Mouse (Mus musculus) forebrain, embryonic 16.5 days (tissue): ENCODE results near the gene Rack1. TPM values are rescaled to one million over a fixed set of nuclear protein-coding genes. Genes with fewer than 3 reads are reported as not detected.
"Not testable (repeated sequence)": the region's sequence is repeated elsewhere in the genome, so short reads cannot be mapped to it uniquely, and the experiment has no call there.

Experiments used
- ATAC-seq: fragments of 200-750 bp; cut with Nextera tagmentation; 2 replicates; pipeline ENCODE4 v1.8.0; 2017; ENCODE audit warnings: mild to moderate bottlenecking, moderate library complexity
- H3K27ac ChIP-seq: fragments of 300-500 bp; sonication (generic); 2 replicates; pipeline ENCODE4 v1.5.1; 2014; ENCODE audit warnings: low read length, control low read depth
- H3K27me3 ChIP-seq: fragments of 300-500 bp; sonication (generic); replicated peaks from 2 replicates; pipeline ENCODE4 v1.6.1; 2014; ENCODE audit warnings: low read length; ENCODE audit not compliant: control insufficient read depth, insufficient read depth
- H3K36me3 ChIP-seq: fragments of 300-500 bp; sonication (generic); 2 replicates; pipeline ENCODE4 v1.6.1; 2014; ENCODE audit not compliant: control insufficient read depth, insufficient read depth
- H3K4me1 ChIP-seq: fragments of 300-500 bp; sonication (generic); replicated peaks from 2 replicates; pipeline ENCODE4 v1.6.1; 2014; ENCODE audit warnings: low read length; ENCODE audit not compliant: control insufficient read depth, insufficient read depth
- H3K4me2 ChIP-seq: fragments of 300-500 bp; sonication (generic); 2 replicates; pipeline ENCODE4 v1.6.1; 2014; ENCODE audit warnings: mild to moderate bottlenecking, low read length, control low read depth
- H3K4me3 ChIP-seq: fragments of 300-500 bp; sonication (generic); replicated peaks from 2 replicates; pipeline ENCODE4 v1.5.1; 2014; ENCODE audit warnings: mild to moderate bottlenecking, low read length, control low read depth
- H3K9ac ChIP-seq: fragments of 300-500 bp; sonication (generic); replicated peaks from 2 replicates; pipeline ENCODE4 v1.6.1; 2014; ENCODE audit warnings: low read depth, low read length, control low read depth
- H3K9me3 ChIP-seq: fragments of 300-500 bp; sonication (generic); 2 replicates; pipeline ENCODE4 v1.6.1; 2016; ENCODE audit warnings: low read length; ENCODE audit not compliant: control insufficient read depth
- WGBS: fragments of 180-500 bp; shearing (Covaris S2); extraction: QIAGEN DNeasy Blood & Tissue Kit; methylation state at CpG from one replicate; pipeline ENCODE4 v1.1.7; 2014; 5-methylcytosine and 5-hydroxymethylcytosine counted together
- polyA plus RNA-seq: library from polyadenylated mRNA; unstranded; fragments of >200 nt; fragmentation: Nextera tagmentation; extraction: Ambion mirVana; gene quantifications from 2 replicates; pipeline ENCODE4 v1.2.1, GENCODE M21; 2015

Rack1 gene
- polyA plus RNA-seq, 1 experiment from 2014 or later: 451 TPM

DNA sequence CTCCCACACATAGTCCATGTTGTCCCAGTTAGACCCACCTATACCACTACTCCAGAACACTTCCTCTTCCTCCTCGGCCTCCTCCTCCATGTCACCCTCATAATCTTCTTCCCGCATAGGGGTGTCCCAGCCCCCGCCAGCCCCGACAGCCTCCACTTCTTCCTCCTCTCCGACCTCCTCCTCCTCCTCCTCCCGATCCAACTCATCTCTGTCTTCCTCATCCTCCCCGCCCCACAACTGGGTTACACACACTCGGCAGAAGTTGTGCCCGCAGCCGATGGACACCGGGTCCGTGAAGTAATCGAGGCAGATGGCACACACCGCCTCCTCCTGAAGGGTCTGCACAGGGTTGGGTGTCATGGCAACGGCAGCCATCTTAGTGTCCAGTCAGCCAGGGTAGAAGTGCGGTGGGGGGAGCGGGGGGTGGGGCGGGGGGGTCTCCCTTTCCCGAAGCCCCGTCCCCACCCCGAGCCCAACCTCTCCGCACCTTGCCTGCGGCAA is 16.2 kb downstream of the Rack1 start:
- no peaks in the 10 kb centered on the region for H3K27me3 ChIP-seq
- H3K4me1 ChIP-seq: peaks cover 28% of the 10 kb centered on the region
- 2% methylated on average over 23 of the region's 23 CpGs for WGBS
- peak overlapping the region; percentile 80 for H3K9ac ChIP-seq
- peak overlapping the region; percentile 96; the same call in 1 of the 2 replicates for H3K27ac ChIP-seq
- peak overlapping the region; percentile 79 for H3K4me2 ChIP-seq
- peaks cover 5% of the 10 kb centered on the region for H3K36me3 ChIP-seq
- H3K9me3 ChIP-seq: no peaks in the 10 kb centered on the region
- peak; percentile 32 for ATAC-seq
- H3K4me3 ChIP-seq: peak overlapping the region; percentile 80

DNA sequence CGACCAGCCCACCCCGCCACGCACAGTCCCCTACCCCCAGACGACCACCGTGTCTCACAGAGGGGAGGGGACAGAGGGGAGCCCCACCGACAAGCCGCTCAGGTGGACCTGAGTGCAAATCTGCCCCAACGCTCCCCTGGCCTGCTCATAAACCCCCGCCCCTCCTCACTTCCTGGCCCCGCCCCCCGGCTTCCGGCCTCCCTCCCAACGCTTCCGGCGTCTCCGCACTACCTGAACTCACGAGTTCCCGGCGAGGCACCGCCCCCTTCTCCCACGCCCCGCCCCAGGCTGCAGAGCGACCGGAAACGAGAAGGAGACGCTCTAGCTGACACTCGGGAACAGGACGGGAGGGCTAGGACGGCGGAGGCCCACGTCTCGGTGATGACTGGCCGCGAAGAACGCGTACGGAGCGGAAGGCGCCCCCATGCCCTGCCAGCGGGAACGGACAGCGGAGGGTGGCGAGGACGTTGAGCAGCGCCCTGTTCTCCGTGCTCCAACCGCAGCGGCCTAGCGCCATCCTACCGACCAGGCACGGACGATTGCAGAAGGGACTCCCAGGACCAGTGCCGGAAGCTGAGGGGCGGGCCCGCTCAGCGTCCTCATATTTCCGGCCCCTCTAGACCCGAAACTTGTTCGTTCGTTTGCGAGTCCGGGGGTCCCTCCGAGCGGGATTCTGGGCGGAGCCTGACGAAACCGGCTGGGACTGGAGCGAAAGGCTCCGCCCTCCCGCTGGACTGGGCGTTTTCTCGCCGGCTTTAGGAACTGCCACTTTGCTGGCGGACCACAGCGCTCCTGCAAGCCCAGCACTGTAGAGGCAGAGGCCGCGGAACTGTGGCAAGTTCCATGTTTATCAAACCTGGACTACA is 16.9 kb downstream of the Rack1 start, which contains the start of gene Trim41:
Trim41 (minus strand) TSS at position 554 of the 866 bp plus-strand sequence.
- ATAC-seq: peak; percentile 97
- H3K36me3 ChIP-seq: no peaks in the 10 kb centered on the region

DNA sequence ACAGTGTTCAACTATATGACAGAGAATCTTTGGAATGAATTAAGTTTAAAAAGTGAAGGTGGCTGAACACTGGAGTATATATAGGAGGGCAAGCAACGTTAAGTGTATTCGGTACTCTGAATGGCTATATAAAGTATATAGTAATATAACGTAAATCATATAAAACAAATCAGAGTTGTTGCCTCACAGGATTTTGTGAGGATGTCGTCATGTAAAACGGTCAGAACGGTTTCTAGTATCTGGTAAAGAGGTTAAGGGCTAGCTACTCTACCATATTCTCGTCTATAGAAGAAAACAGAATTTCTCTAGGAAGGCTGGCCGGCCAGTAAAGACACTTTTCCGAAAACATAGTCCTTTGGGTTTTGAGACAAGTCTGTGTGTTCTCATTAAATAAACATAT is 17.7 kb downstream of the Rack1 start:
- Histone ChIP-seq H3K27ac (peak overlapping the region; percentile 96), H3K9ac (peak overlapping the region; percentile 85), H3K4me3 (peak overlapping the region; percentile 80), H3K4me1 (peaks cover 28% of the 10 kb centered on the region), H3K4me2 (peak overlapping the region; percentile 90), H3K27me3 (0 out of 2 replicates have a peak, but pooled peaks cover 3% of the 10 kb centered on the region), H3K36me3 (no peaks in the 10 kb centered on the region), H3K9me3 (no peaks in the 10 kb centered on the region)
- WGBS: 6% methylated on average over 9 of the region's 9 CpGs
- ATAC-seq: no peak

More for the DNA sequence above, 16.9 kb downstream of the Rack1 start, which contains the start of gene Trim41:
- 0% methylated on average over 77 of the region's 77 CpGs for WGBS
- peaks cover 28% of the 10 kb centered on the region for H3K4me1 ChIP-seq
- no peaks in the 10 kb centered on the region for H3K9me3 ChIP-seq
- no peaks in the 10 kb centered on the region for H3K27me3 ChIP-seq
- H3K4me2 ChIP-seq: peak within 1 kb of the TSS; percentile 90
- peak within 1 kb of the TSS; percentile 80 for H3K4me3 ChIP-seq
- peak within 1 kb of the TSS; percentile 96 for H3K27ac ChIP-seq
- H3K9ac ChIP-seq: peak within 1 kb of the TSS; percentile 85

DNA sequence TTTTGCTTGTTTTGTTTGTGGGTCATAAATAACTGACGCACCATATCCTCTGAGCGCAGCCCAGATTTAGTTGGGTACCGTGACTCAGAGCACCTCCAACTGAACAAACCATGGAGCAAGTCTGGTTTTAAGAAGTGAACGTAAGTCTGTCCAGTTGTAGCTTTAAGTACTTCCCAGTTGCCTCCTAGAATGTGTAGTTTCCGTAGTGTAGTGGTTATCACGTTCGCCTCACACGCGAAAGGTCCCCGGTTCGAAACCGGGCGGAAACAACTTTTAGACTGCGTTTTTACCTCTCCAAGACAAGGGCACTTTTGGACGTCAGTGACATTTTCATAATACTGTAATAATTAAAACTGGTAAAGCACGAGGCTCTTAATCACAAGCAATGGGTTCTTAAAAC is 18.2 kb downstream of the Rack1 start:
- H3K27ac ChIP-seq: no peak overlapping the region
- peak overlapping the region; percentile 90 for H3K4me2 ChIP-seq
- 0 out of 2 replicates have a peak, but pooled peaks cover 3% of the 10 kb centered on the region for H3K27me3 ChIP-seq
- peak overlapping the region; percentile 80 for H3K4me3 ChIP-seq
- H3K9ac ChIP-seq: peak overlapping the region; percentile 85
- WGBS: under 1% methylated on average over 16 of the region's 16 CpGs
- H3K9me3 ChIP-seq: no peaks in the 10 kb centered on the region
- ATAC-seq: no peak
- H3K4me1 ChIP-seq: peaks cover 25% of the 10 kb centered on the region
- no peaks in the 10 kb centered on the region for H3K36me3 ChIP-seq

DNA sequence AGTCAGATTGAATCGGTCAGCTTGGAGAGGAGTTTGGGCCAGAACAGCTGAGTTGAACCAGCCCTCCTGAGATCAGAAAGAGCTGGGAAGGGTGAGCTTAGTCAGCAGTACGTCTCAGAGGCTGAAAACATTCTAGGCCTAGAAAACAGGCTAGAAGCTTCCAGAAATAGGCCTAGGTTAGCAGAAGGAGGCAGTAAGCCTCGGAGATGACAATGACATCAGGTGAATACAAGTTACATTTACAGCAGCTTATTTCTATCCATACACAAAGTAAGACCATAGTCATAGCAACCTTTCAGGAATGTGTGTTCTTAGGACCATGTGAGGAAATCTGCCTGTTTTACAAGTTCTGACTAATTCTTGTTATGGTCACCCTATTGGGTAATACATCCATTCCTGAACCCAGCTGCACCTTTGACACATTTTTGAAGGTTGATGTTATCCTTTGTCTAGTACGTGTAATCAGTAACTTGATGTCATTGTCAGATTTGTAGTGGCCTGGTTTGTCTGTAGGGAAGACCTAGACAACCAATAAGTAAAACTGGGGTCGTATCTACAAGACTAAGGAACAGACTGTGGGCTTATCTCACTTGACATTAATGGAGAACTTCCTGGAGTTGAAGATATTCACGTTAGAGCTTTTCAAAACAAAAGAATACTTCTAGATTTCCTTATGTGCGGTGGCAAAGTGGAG is 19.6 kb downstream of the Rack1 start:
- no peak for ATAC-seq
- no peak overlapping the region for H3K9ac ChIP-seq
- H3K27me3 ChIP-seq: peaks cover 9% of the 10 kb centered on the region; the same call in 1 of the 2 replicates
- H3K4me3 ChIP-seq: no peak overlapping the region
- no peaks in the 10 kb centered on the region for H3K9me3 ChIP-seq
- H3K27ac ChIP-seq: no peak overlapping the region
- H3K4me1 ChIP-seq: peaks cover 28% of the 10 kb centered on the region
- no peaks in the 10 kb centered on the region for H3K36me3 ChIP-seq
- WGBS: 76% methylated on average over 7 of the region's 7 CpGs
- H3K4me2 ChIP-seq: no peak overlapping the region

DNA sequence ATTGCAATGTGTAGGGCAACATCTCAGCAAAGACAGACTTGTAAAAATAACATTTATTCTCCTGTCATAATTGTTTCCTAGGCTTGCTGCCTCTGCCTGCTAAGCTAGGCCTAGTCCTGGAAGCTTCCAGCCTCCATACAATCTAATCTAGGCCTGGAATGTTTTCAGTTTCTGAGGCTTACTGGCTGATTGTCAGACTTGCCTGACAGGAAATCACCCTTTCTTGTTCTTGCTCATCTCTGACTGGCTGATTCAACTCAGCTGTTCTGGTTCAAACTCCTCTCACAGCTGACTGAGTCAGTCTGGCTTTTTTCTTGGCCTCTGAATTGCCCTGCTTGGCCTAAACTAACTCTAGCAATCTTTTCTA is 20.2 kb downstream of the Rack1 start:
- Histone ChIP-seq H3K4me2 (no peak overlapping the region), H3K9me3 (no peaks in the 10 kb centered on the region), H3K27ac (no peak overlapping the region), H3K4me3 (no peak overlapping the region), H3K36me3 (no peaks in the 10 kb centered on the region), H3K9ac (no peak overlapping the region), H3K27me3 (peaks cover 13% of the 10 kb centered on the region; the same call in 1 of the 2 replicates), H3K4me1 (peaks cover 23% of the 10 kb centered on the region)
- no peak for ATAC-seq

DNA sequence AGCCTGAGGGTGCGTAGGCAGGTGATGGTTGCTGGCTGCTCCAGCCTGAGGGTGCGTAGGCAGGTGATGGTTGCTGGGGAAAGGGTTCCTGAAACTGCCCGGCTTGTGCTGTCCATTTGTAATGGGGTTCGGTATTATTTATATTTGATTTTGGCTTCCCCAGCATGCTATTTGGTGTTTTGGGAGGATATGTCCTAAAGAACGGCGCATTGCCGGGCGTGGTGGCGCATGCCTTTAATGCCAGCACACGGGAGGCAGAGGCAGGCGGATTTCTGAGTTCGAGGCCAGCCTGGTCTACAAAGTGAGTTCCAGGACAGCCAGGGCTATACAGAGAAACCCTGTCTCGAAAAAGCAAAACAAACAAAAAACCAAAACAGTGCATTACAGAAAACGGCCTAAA is 21.2 kb downstream of the Rack1 start:
- not testable (repeated sequence) for H3K27ac ChIP-seq, H3K36me3 ChIP-seq, H3K9ac ChIP-seq, ATAC-seq, H3K4me3 ChIP-seq, H3K9me3 ChIP-seq, H3K4me2 ChIP-seq
- Histone ChIP-seq H3K4me1 (peaks cover 13% of the 10 kb centered on the region), H3K27me3 (peaks cover 13% of the 10 kb centered on the region; the same call in 1 of the 2 replicates)
- WGBS: 86% methylated on average over 14 of the region's 14 CpGs

DNA sequence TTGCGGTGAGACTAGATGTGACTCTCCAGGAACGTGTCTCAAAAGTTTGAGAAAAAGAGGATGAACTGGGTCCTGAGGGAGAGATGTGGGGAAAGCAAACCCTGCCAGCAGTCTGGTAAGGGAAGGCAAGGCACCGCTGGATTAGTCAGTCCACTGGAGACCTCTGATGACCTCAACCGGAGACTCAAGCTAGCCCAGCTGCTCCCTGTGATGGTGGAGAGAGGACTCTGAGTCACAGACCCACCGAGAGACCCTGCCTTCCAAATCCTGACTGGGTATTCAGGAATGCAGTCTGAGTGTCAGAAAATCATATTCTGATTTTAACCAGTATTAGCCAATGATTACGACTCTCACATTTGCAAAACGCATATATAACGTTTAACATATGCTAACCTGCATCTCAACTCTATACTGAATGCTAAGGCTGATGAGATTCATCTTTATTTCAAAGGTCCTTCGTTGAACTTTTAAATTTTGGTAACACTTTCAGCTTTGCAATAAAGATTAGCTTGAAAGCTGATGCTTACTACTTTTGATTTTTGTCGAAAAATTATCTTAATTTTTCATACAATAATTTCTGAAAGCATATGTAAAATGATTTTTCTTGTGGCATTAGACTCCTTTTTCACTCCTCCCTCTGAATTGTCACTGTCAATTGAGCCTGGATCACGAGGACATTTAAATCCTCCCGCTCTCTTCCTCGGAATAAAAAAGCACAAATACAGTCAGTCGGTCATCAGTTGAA is 22.8 kb downstream of the Rack1 start:
- Histone ChIP-seq H3K9me3 (no peaks in the 10 kb centered on the region), H3K4me3 (peak overlapping the region; percentile 20), H3K36me3 (no peaks in the 10 kb centered on the region), H3K4me1 (peaks cover 19% of the 10 kb centered on the region), H3K9ac (no peak overlapping the region), H3K27ac (no peak overlapping the region), H3K4me2 (peak overlapping the region; percentile 41), H3K27me3 (peaks cover 15% of the 10 kb centered on the region; the same call in 1 of the 2 replicates)
- 34% methylated on average over 14 of the region's 14 CpGs for WGBS
- no peak for ATAC-seq
